In the genomic region with DNA sequence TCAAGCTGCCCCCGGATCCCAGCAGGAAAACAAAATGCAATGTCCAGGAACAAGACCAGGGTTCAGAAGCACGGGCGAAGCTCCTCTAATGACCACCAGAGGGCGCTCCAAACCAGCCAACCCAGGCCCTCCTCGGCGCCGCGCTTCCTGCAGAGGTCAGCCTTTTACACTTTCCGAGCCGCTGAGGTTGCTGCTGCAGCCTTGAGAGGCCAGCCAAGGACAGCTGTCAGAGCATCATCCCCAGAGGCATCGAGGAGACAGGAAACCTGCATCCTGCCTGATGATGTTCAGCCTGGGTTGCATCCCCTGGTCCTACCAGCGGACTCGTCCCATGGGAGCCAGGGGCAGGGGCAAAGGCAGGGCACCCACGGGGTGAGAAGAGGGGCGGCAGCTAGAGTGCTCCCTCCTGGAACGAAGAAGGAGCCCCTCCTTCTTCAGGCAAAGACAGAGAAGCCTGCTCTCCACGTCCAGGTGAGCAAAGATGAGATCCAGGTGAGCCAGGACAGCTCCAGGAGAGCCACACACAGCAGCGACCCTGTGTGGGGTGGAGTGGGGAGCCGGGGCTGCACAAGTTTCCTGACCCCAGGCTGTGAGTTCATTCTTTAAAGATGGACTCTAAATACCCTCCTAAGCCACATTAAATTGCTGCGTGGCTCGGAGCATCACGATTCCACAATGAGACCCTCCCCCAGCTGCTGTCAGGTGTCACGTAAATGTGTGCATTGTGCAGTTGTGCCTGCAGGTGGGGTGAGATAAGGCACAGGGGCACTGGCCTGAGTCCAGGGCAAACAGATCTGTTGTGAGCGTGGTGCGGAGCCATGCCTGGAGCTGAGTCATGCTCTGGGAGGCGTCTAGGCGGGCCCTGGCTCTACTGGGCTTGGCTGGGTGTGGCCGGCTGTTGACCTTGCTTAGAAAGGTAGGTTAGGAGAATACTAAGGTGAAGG, we compare ENCODE assay signal across 8 mouse cellular contexts. TPM values are rescaled to one million over a fixed set of nuclear protein-coding genes. Genes with fewer than 3 reads are reported as not detected.
DNase-seq lines count a peak whose midpoint lies in the region; ATAC-seq lines count a peak whose summit lies in the region.

A gene (plus strand): TSS at position 204 of the 944 bp plus-strand sequence.

- no peaks in the 10 kb centered on the region for H3K36me3 ChIP-seq in embryonic facial prominence, embryonic 11.5 days (replicated peaks; ENCODE audit: control insufficient read depth, insufficient read depth, low read depth, low read length)
- no peaks in the 10 kb centered on the region for H3K36me3 ChIP-seq in limb, embryonic 10.5 days
- no peaks in the 10 kb centered on the region for H3K36me3 ChIP-seq in midbrain, embryonic 12.5 days

- whole genome bisulfite sequencing in embryonic facial prominence, embryonic 11.5 days = 15% methylated on average over 28 of the region's 28 CpGs
- 19% methylated on average over 28 of the region's 28 CpGs for WGBS in limb, embryonic 10.5 days
- WGBS in midbrain, embryonic 12.5 days = 16% methylated on average over 28 of the region's 28 CpGs

- no peak within 1 kb of the TSS for H3K9ac ChIP-seq in embryonic facial prominence, embryonic 11.5 days (replicated peaks; ENCODE audit: low read length)
- peak within 1 kb of the TSS; percentile 34; the same call in 1 of the 2 replicates for H3K9ac ChIP-seq in midbrain, embryonic 12.5 days (replicated peaks)

- H3K4me3 ChIP-seq in embryonic facial prominence, embryonic 11.5 days (ENCODE audit: low read depth, low read length) = no peak within 1 kb of the TSS
- no peak within 1 kb of the TSS for H3K4me3 ChIP-seq in limb, embryonic 10.5 days
- H3K4me3 ChIP-seq in midbrain, embryonic 12.5 days = peak within 1 kb of the TSS; percentile 28

- ATAC-seq in embryonic facial prominence, embryonic 11.5 days (replicated peaks; ENCODE audit: insufficient number of reproducible peaks, low FRiP score, low TSS enrichment, low read depth) = peak; percentile 70
- peak; percentile 70 for ATAC-seq in midbrain, embryonic 12.5 days (ENCODE audit: low FRiP score, low read depth)
- ATAC-seq in activated CD4-positive, CD25-positive, alpha-beta regulatory T cell, adult 4 months = no peak

- H3K4me1 ChIP-seq in embryonic facial prominence, embryonic 11.5 days (ENCODE audit: control insufficient read depth, insufficient read depth, low read length) = no peaks in the 10 kb centered on the region
- H3K4me1 ChIP-seq in limb, embryonic 10.5 days = peaks cover 9% of the 10 kb centered on the region
- peaks cover 4% of the 10 kb centered on the region for H3K4me1 ChIP-seq in midbrain, embryonic 12.5 days

- no peak within 1 kb of the TSS for H3K4me2 ChIP-seq in embryonic facial prominence, embryonic 11.5 days (ENCODE audit: low read depth, low read length)
- peak within 1 kb of the TSS; percentile 44 for H3K4me2 ChIP-seq in midbrain, embryonic 12.5 days (replicated peaks)

- no peak within 1 kb of the TSS for H3K27ac ChIP-seq in embryonic facial prominence, embryonic 11.5 days (replicated peaks; ENCODE audit: low read depth, low read length)
- H3K27ac ChIP-seq in limb, embryonic 10.5 days = no peak within 1 kb of the TSS
- no peak within 1 kb of the TSS for H3K27ac ChIP-seq in midbrain, embryonic 12.5 days (replicated peaks)

- H3K9me3 ChIP-seq in embryonic facial prominence, embryonic 11.5 days (replicated peaks; ENCODE audit: control insufficient read depth, low read length) = no peaks in the 10 kb centered on the region
- H3K9me3 ChIP-seq in limb, embryonic 10.5 days (replicated peaks) = no peaks in the 10 kb centered on the region
- no peaks in the 10 kb centered on the region for H3K9me3 ChIP-seq in midbrain, embryonic 12.5 days

- peak; percentile 94 for DNase-seq in adrenal gland, postnatal 14 days
- DNase-seq in embryonic facial prominence, embryonic 11.5 days (ENCODE audit: low spot score) = peak; percentile 89
- DNase-seq in heart, adult 18-20 months = peak; percentile 83 to 88
- DNase-seq in kidney, adult 18-20 months = peak; percentile 82
- DNase-seq in limb, embryonic 10.5 days (ENCODE audit: low spot score) = peak; percentile 91
- peak; percentile 81 for DNase-seq in skeletal muscle tissue, adult 2 months (ENCODE audit: low read depth, low spot score)

- no peaks in the 10 kb centered on the region; the same call in 1 of the 2 replicates for H3K27me3 ChIP-seq in embryonic facial prominence, embryonic 11.5 days (ENCODE audit: control insufficient read depth, insufficient read depth, low read length)
- H3K27me3 ChIP-seq in limb, embryonic 10.5 days (ENCODE audit: low read depth, poor library complexity, severe bottlenecking) = peaks cover 41% of the 10 kb centered on the region
- H3K27me3 ChIP-seq in midbrain, embryonic 12.5 days = peaks cover 40% of the 10 kb centered on the region

RNA-seq across cellular contexts. Expression of the gene that starts here (rescaled TPM):
- total RNA-seq in adrenal gland, postnatal 14 days (2021) = 6.0 and 7.2 TPM in 2 replicates
- polyA plus RNA-seq in embryonic facial prominence, embryonic 11.5 days (2014; fragmentation: Nextera tagmentation; extraction: Ambion mirVana) = 2.6 and 3.2 TPM in 2 replicates
- total RNA-seq in heart, adult 18-20 months (2021) = 1 to 10 TPM; 1.2 to 2.0 TPM
- 2.4 and 3.9 TPM in 2 replicates for polyA plus RNA-seq in limb, embryonic 10.5 days (2016; fragmentation: Nextera tagmentation; extraction: Ambion mirVana)
- 0.75 and 0.89 TPM in 2 replicates for polyA plus RNA-seq in midbrain, embryonic 12.5 days (2016; fragmentation: Nextera tagmentation; extraction: Ambion mirVana)
- polyA plus RNA-seq in activated CD4-positive, CD25-positive, alpha-beta regulatory T cell, adult 4 months (2017; shearing (Covaris generic)) = under 1 TPM in 1 of 2 experiments, not detected in 1; 0.30 TPM

Comparison
In these comparisons a context has a peak if more than half of its experiments do, and no peak if none do; other contexts are left out.
1. Peak in ATAC-seq, H3K4me3 ChIP-seq, H3K9ac ChIP-seq and H3K4me2 ChIP-seq in midbrain, embryonic 12.5 days; RNA of the gene not detected or under 1 TPM.